In genomic region chr7:67741706-67742105, GRCm38 (mm10) we compare ENCODE assay signal across 9 mouse cellular contexts. TPM values are rescaled to one million over a fixed set of nuclear protein-coding genes. Genes with fewer than 3 reads are reported as not detected.
DNase-seq lines count a peak whose midpoint lies in the region; ATAC-seq and TF ChIP-seq lines count a peak whose summit lies in the region.
"Had no signal": no experiment of that assay in that cellular context is flagged by ENCODE, and none has a peak within 500 bp of the region (broad histone marks: within the 10 kb centered on the region; RNA-seq: fewer than 3 reads in every experiment).

No protein-coding gene starts in this region.

- DNase-seq in lung, adult 18-20 months: peak; percentile 81 to 88
- DNase-seq in lung, adult 2 months: no peak
- peak; percentile 41 for DNase-seq in gastrocnemius, postnatal 10 days
- DNase-seq in heart, postnatal 4 days: peak; percentile 52
- no peak for DNase-seq in frontal cortex, postnatal 10 days (ENCODE audit: low spot score in 2 of 2)
- no peak for DNase-seq in cerebellum, postnatal 25 days
- DNase-seq: thymus, adult 2 months had no signal

- 48% methylated on average over 7 of the region's 7 CpGs for WGBS in lung, adult 2 months
- WGBS in small intestine, adult 2 months: 80% methylated on average over 7 of the region's 7 CpGs

- no peak overlapping the region for H3K4me3 ChIP-seq in lung, adult 2 months (replicated peaks; ENCODE audit: extremely low read depth, low read depth, low read length)
- H3K4me3 ChIP-seq in small intestine, adult 2 months (ENCODE audit: low read depth, low read length): no peak overlapping the region

- no peak for TF ChIP-seq CTCF in lung, adult 2 months (IDR thresholded peaks at IDR 0.05; ENCODE audit: insufficient read depth, low read length)
- TF ChIP-seq CTCF in small intestine, adult 2 months (IDR thresholded peaks at IDR 0.05; ENCODE audit: extremely low read depth, insufficient read length, insufficient replicate concordance, low read depth, low read length): no peak

- no peak for ATAC-seq in activated CD4-positive, CD25-positive, alpha-beta regulatory T cell, adult 4 months

- H3K36me3 ChIP-seq in small intestine, adult 2 months (ENCODE audit: control insufficient read depth, insufficient read depth, low read length): no peaks in the 10 kb centered on the region

- no peak for TF ChIP-seq POLR2A in lung, adult 2 months (IDR thresholded peaks at IDR 0.05; ENCODE audit: borderline replicate concordance, extremely low read depth, low read depth, low read length)
- TF ChIP-seq POLR2A in small intestine, adult 2 months (IDR thresholded peaks at IDR 0.05; ENCODE audit: low read depth, low read length): no peak

- H3K4me1 ChIP-seq in lung, adult 2 months (ENCODE audit: control insufficient read depth, insufficient read depth, low read length): peaks cover 12% of the 10 kb centered on the region
- H3K4me1 ChIP-seq in small intestine, adult 2 months (ENCODE audit: control insufficient read depth, insufficient read depth, insufficient read length, low read length): peaks cover 3% of the 10 kb centered on the region

- H3K27me3 ChIP-seq in small intestine, adult 2 months (ENCODE audit: control insufficient read depth, insufficient read depth, low read length): no peaks in the 10 kb centered on the region

- H3K27ac ChIP-seq in small intestine, adult 2 months (ENCODE audit: insufficient read depth, low read depth, low read length): peak overlapping the region; percentile 71

RNA-seq across cellular contexts. Expression of gene Synm, which starts 17.8 kb away (rescaled TPM):
- 14.0 and 17.2 TPM in 2 replicates for polyA plus RNA-seq in lung, adult 2 months (2012; rRNA removed)
- 10 to 100 TPM; 78.3 to 80.3 TPM for total RNA-seq in gastrocnemius, postnatal 10 days (2021)
- total RNA-seq in heart, postnatal 4 days (2021): 1 to 10 TPM; 5.5 to 5.6 TPM
- 15.2 and 24.8 TPM in 2 replicates for polyA plus RNA-seq in small intestine, adult 2 months (2012; rRNA removed)
- polyA plus RNA-seq in activated CD4-positive, CD25-positive, alpha-beta regulatory T cell, adult 4 months (2017; shearing (Covaris generic)): not detected

Comparison
In these comparisons a context has a peak if more than half of its experiments do, and no peak if none do; other contexts are left out.
1. DNase-seq: peak in lung, adult 18-20 months (2 of 2), gastrocnemius, postnatal 10 days (single experiment) and heart, postnatal 4 days (single experiment); none in lung, adult 2 months (single experiment), frontal cortex, postnatal 10 days (0 of 2) and cerebellum, postnatal 25 days (0 of 2).
2. RNA of gene Synm, which starts 17.8 kb away (polyA plus RNA-seq): 14.0 to 17.2 TPM in lung, adult 2 months and 15.2 to 24.8 TPM in small intestine, adult 2 months; not detected in activated CD4-positive, CD25-positive, alpha-beta regulatory T cell, adult 4 months; every median in the first group is over 10 times any median in the second.